Mouse (Mus musculus): ENCODE measurements around the gene Prokr2. TPM values are rescaled to one million over a fixed set of nuclear protein-coding genes. Genes with fewer than 3 reads are reported as not detected.
"Not testable (repeated sequence)": the region's sequence is repeated elsewhere in the genome, so short reads cannot be mapped to it uniquely, and the experiment has no call there.

Gene Prokr2
- polyA plus RNA-seq, 1 experiment from 2014 or later, result 0.06 TPM

- Histone ChIP-seq H3K27ac (ENCODE audit: low read length) (no peak overlapping the region), H3K9ac (ENCODE audit: low read depth, low read length) (no peak overlapping the region), H3K4me2 (ENCODE audit: low read depth, low read length) (no peak overlapping the region), H3K4me1 (ENCODE audit: control insufficient read depth, low read depth, low read length) (no peaks in the 10 kb centered on the region), H3K36me3 (ENCODE audit: control insufficient read depth, insufficient read depth) (no peaks in the 10 kb centered on the region), H3K4me3 (ENCODE audit: low read depth, low read length) (no peak overlapping the region), H3K9me3 (replicated peaks; ENCODE audit: control insufficient read depth, low read length) (no peaks in the 10 kb centered on the region), H3K27me3 (ENCODE audit: control insufficient read depth, insufficient read depth, low read depth, low read length) (no peaks in the 10 kb centered on the region)
- ATAC-seq (ENCODE audit: low read depth), result no peak
- 35% methylated on average over 8 of the region's 8 CpGs for whole genome bisulfite sequencing (ENCODE audit: insufficient replicate concordance)
Measured at GRCm38 (mm10) chr2:132316041-132316808, 69.0 kb downstream of the Prokr2 start.

- H3K9ac ChIP-seq (ENCODE audit: low read depth, low read length); H3K27me3 ChIP-seq (ENCODE audit: control insufficient read depth, insufficient read depth, low read depth, low read length); H3K4me1 ChIP-seq (ENCODE audit: control insufficient read depth, low read depth, low read length); H3K4me2 ChIP-seq (ENCODE audit: low read depth, low read length); ATAC-seq (ENCODE audit: low read depth); H3K9me3 ChIP-seq (replicated peaks; ENCODE audit: control insufficient read depth, low read length); H3K36me3 ChIP-seq (ENCODE audit: control insufficient read depth, insufficient read depth); H3K27ac ChIP-seq (ENCODE audit: low read length); H3K4me3 ChIP-seq (ENCODE audit: low read depth, low read length): not testable (repeated sequence)
- WGBS (ENCODE audit: insufficient replicate concordance), result 75% methylated on average over 8 of the region's 8 CpGs
Measured at GRCm38 (mm10) chr2:132314057-132314456, 71.2 kb downstream of the Prokr2 start.

GRCm38 (mm10) chr2:132313568-132313967 is 71.7 kb downstream of the Prokr2 start:
- no peaks in the 10 kb centered on the region for H3K27me3 ChIP-seq (ENCODE audit: control insufficient read depth, insufficient read depth, low read depth, low read length)
- H3K4me1 ChIP-seq (ENCODE audit: control insufficient read depth, low read depth, low read length), result no peaks in the 10 kb centered on the region
- no peak overlapping the region for H3K4me3 ChIP-seq (ENCODE audit: low read depth, low read length)
- no peak; the same call in 1 of the 2 replicates for ATAC-seq (ENCODE audit: low read depth)
- WGBS (ENCODE audit: insufficient replicate concordance), result 79% methylated on average over 2 of the region's 2 CpGs
- no peak overlapping the region for H3K27ac ChIP-seq (ENCODE audit: low read length)
- no peak overlapping the region for H3K9ac ChIP-seq (ENCODE audit: low read depth, low read length)
- H3K4me2 ChIP-seq (ENCODE audit: low read depth, low read length), result no peak overlapping the region
- no peaks in the 10 kb centered on the region for H3K36me3 ChIP-seq (ENCODE audit: control insufficient read depth, insufficient read depth)
- H3K9me3 ChIP-seq (replicated peaks; ENCODE audit: control insufficient read depth, low read length), result no peaks in the 10 kb centered on the region

GRCm38 (mm10) chr2:132312616-132313015 is 72.6 kb downstream of the Prokr2 start:
- 65% methylated on average over 5 of the region's 5 CpGs for WGBS (ENCODE audit: insufficient replicate concordance)
- Histone ChIP-seq H3K9ac (ENCODE audit: low read depth, low read length) (no peak overlapping the region), H3K9me3 (replicated peaks; ENCODE audit: control insufficient read depth, low read length) (no peaks in the 10 kb centered on the region), H3K4me2 (ENCODE audit: low read depth, low read length) (no peak overlapping the region), H3K27ac (ENCODE audit: low read length) (no peak overlapping the region), H3K36me3 (ENCODE audit: control insufficient read depth, insufficient read depth) (no peaks in the 10 kb centered on the region), H3K4me3 (ENCODE audit: low read depth, low read length) (no peak overlapping the region), H3K4me1 (ENCODE audit: control insufficient read depth, low read depth, low read length) (no peaks in the 10 kb centered on the region), H3K27me3 (ENCODE audit: control insufficient read depth, insufficient read depth, low read depth, low read length) (no peaks in the 10 kb centered on the region)
- no peak for ATAC-seq (ENCODE audit: low read depth)

- Histone ChIP-seq H3K9me3 (replicated peaks; ENCODE audit: control insufficient read depth, low read length) (no peaks in the 10 kb centered on the region), H3K4me1 (ENCODE audit: control insufficient read depth, low read depth, low read length) (0 out of 2 replicates have a peak, but pooled peaks cover 3% of the 10 kb centered on the region), H3K36me3 (ENCODE audit: control insufficient read depth, insufficient read depth) (no peaks in the 10 kb centered on the region), H3K27me3 (ENCODE audit: control insufficient read depth, insufficient read depth, low read depth, low read length) (no peaks in the 10 kb centered on the region), H3K27ac (ENCODE audit: low read length) (no peak overlapping the region), H3K9ac (ENCODE audit: low read depth, low read length) (no peak overlapping the region), H3K4me2 (ENCODE audit: low read depth, low read length) (no peak overlapping the region), H3K4me3 (ENCODE audit: low read depth, low read length) (no peak overlapping the region)
- WGBS (ENCODE audit: insufficient replicate concordance), result 73% methylated on average over 6 of the region's 6 CpGs
- no peak for ATAC-seq (ENCODE audit: low read depth)
Measured at GRCm38 (mm10) chr2:132309398-132309930, 75.8 kb downstream of the Prokr2 start.

GRCm38 (mm10) chr2:132308829-132309228 is 76.4 kb downstream of the Prokr2 start:
- no peak overlapping the region for H3K9ac ChIP-seq (ENCODE audit: low read depth, low read length)
- no peak for ATAC-seq (ENCODE audit: low read depth)
- H3K27me3 ChIP-seq (ENCODE audit: control insufficient read depth, insufficient read depth, low read depth, low read length), result no peaks in the 10 kb centered on the region
- H3K4me3 ChIP-seq (ENCODE audit: low read depth, low read length), result no peak overlapping the region
- 45% methylated on average over 6 of the region's 6 CpGs for WGBS (ENCODE audit: insufficient replicate concordance)
- H3K4me1 ChIP-seq (ENCODE audit: control insufficient read depth, low read depth, low read length), result 0 out of 2 replicates have a peak, but pooled peaks cover 3% of the 10 kb centered on the region
- no peaks in the 10 kb centered on the region for H3K9me3 ChIP-seq (replicated peaks; ENCODE audit: control insufficient read depth, low read length)
- H3K4me2 ChIP-seq (ENCODE audit: low read depth, low read length), result no peak overlapping the region
- no peaks in the 10 kb centered on the region for H3K36me3 ChIP-seq (ENCODE audit: control insufficient read depth, insufficient read depth)
- no peak overlapping the region for H3K27ac ChIP-seq (ENCODE audit: low read length)

- 82% methylated on average over 11 of the region's 11 CpGs for whole genome bisulfite sequencing (ENCODE audit: insufficient replicate concordance)
- H3K27me3 ChIP-seq (ENCODE audit: control insufficient read depth, insufficient read depth, low read depth, low read length), result no peaks in the 10 kb centered on the region
- no peak overlapping the region for H3K27ac ChIP-seq (ENCODE audit: low read length)
- H3K36me3 ChIP-seq (ENCODE audit: control insufficient read depth, insufficient read depth), result peaks cover under 1% of the 10 kb centered on the region; the same call in 1 of the 2 replicates
- H3K4me2 ChIP-seq (ENCODE audit: low read depth, low read length), result no peak overlapping the region
- 0 out of 2 replicates have a peak, but pooled peaks cover 3% of the 10 kb centered on the region for H3K4me1 ChIP-seq (ENCODE audit: control insufficient read depth, low read depth, low read length)
- no peak overlapping the region for H3K4me3 ChIP-seq (ENCODE audit: low read depth, low read length)
- ATAC-seq (ENCODE audit: low read depth), result no peak
- H3K9ac ChIP-seq (ENCODE audit: low read depth, low read length), result no peak overlapping the region
- no peaks in the 10 kb centered on the region for H3K9me3 ChIP-seq (replicated peaks; ENCODE audit: control insufficient read depth, low read length)
Measured at GRCm38 (mm10) chr2:132307213-132307843, 77.9 kb downstream of the Prokr2 start.

- no peaks in the 10 kb centered on the region for H3K27me3 ChIP-seq (ENCODE audit: control insufficient read depth, insufficient read depth, low read depth, low read length)
- H3K4me2 ChIP-seq (ENCODE audit: low read depth, low read length), result no peak overlapping the region
- no peaks in the 10 kb centered on the region for H3K9me3 ChIP-seq (replicated peaks; ENCODE audit: control insufficient read depth, low read length)
- 23% methylated on average over 4 of the region's 4 CpGs for WGBS (ENCODE audit: insufficient replicate concordance)
- no peak overlapping the region for H3K9ac ChIP-seq (ENCODE audit: low read depth, low read length)
- H3K4me1 ChIP-seq (ENCODE audit: control insufficient read depth, low read depth, low read length), result 0 out of 2 replicates have a peak, but pooled peaks cover 3% of the 10 kb centered on the region
- peaks cover 5% of the 10 kb centered on the region; the same call in 1 of the 2 replicates for H3K36me3 ChIP-seq (ENCODE audit: control insufficient read depth, insufficient read depth)
- ATAC-seq (ENCODE audit: low read depth), result peak; percentile 50; the same call in 1 of the 2 replicates
- no peak overlapping the region for H3K27ac ChIP-seq (ENCODE audit: low read length)
- H3K4me3 ChIP-seq (ENCODE audit: low read depth, low read length), result no peak overlapping the region
Measured at GRCm38 (mm10) chr2:132305988-132306387, 79.3 kb downstream of the Prokr2 start.

- Histone ChIP-seq H3K27me3 (ENCODE audit: control insufficient read depth, insufficient read depth, low read depth, low read length) (no peaks in the 10 kb centered on the region), H3K4me2 (ENCODE audit: low read depth, low read length) (no peak overlapping the region), H3K9ac (ENCODE audit: low read depth, low read length) (no peak overlapping the region), H3K36me3 (ENCODE audit: control insufficient read depth, insufficient read depth) (peaks cover 5% of the 10 kb centered on the region; the same call in 1 of the 2 replicates), H3K9me3 (replicated peaks; ENCODE audit: control insufficient read depth, low read length) (no peaks in the 10 kb centered on the region), H3K27ac (ENCODE audit: low read length) (no peak overlapping the region), H3K4me1 (ENCODE audit: control insufficient read depth, low read depth, low read length) (0 out of 2 replicates have a peak, but pooled peaks cover 3% of the 10 kb centered on the region), H3K4me3 (ENCODE audit: low read depth, low read length) (no peak overlapping the region)
- 23% methylated on average over 7 of the region's 7 CpGs for WGBS (ENCODE audit: insufficient replicate concordance)
- peak; percentile 54 for ATAC-seq (ENCODE audit: low read depth)
Measured at GRCm38 (mm10) chr2:132305165-132305564, 80.1 kb downstream of the Prokr2 start.

Data from liver, embryonic 16.5 days (tissue).